Mouse (Mus musculus): Measurements from ENCODE around the gene Gnaq. TPM values are rescaled to one million over a fixed set of nuclear protein-coding genes. Genes with fewer than 3 reads are reported as not detected.

The Gnaq gene
- total and polyA plus RNA-seq, 3 experiments: 8.1 to 12.9 (median 8.2) TPM

DNA sequence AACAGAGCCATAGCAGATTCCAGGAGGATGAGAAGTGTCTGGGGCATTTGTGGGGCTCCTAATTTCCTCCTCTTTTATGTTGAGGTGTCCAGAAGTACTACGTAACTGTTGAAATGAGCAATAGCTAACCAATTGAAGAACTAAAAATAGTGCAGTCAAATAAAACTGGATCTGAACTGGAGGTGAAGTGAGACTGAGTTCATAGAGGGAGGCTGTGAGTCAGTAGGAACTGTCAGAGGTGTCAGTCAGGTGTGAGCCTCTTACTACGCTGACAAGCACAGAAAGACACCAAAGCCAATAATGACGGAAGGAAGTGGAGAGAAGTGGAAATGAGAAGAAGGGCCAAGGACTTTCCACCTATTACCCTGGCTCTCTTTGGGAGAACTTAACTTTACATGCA, 48.6 kb downstream of the Gnaq start:
- Histone ChIP-seq H3K9me3 (replicated peaks; ENCODE audit: low read length) (no peaks in the 10 kb centered on the region), H3K9ac (ENCODE audit: insufficient read depth, low read depth) (no peak overlapping the region), H3K4me1 (ENCODE audit: control insufficient read depth in 1 of 2, insufficient read depth in 2 of 2) (peaks cover 0 to 27% of the 10 kb centered on the region in 2 experiments; a peak in 2 of 4 replicates), H3K27ac (ENCODE audit: insufficient read depth, low read depth) (no peak overlapping the region), H3K79me2 (replicated peaks; ENCODE audit: control insufficient read depth, extremely low read depth, insufficient read depth, poor library complexity, severe bottlenecking) (no peaks in the 10 kb centered on the region), H3K27me3 (replicated peaks) (no peaks in the 10 kb centered on the region), H3K36me3 (replicated peaks in 1 of 2; ENCODE audit: control insufficient read depth in 1 of 2, insufficient read depth in 1 of 2, low read length in 1 of 2) (peaks cover 0 to 21% of the 10 kb centered on the region in 2 experiments), H3K4me3 (replicated peaks in 1 of 3; ENCODE audit: low read depth in 2 of 3, low read length in 2 of 3, poor library complexity in 1 of 3) (no peak overlapping the region), H3K4me2 (ENCODE audit: insufficient read depth, low read depth, poor library complexity, severe bottlenecking) (no peak overlapping the region)
- in situ Hi-C loops (cut with MboI; ENCODE audit: low pct_ligation_motif_present, low pct_unique_long_range_greater_than_20kb, low sequenced_read_pairs) (no loop called here), dilution Hi-C loops (cut with MboI; ENCODE audit: extremely low pct_ligation_motif_present, extremely low pct_unique_long_range_greater_than_20kb, low sequenced_read_pairs) (no loop called here)
- TF ChIP-seq HCFC1 (IDR thresholded peaks at IDR 0.05; ENCODE audit: low read depth, low read length): no peak
- no peak for TF ChIP-seq POLR2A (IDR thresholded peaks at IDR 0.05; ENCODE audit: low read depth, low read length)
- TF ChIP-seq MYC (IDR thresholded peaks at IDR 0.05; ENCODE audit: low read depth, low read length): no peak
- TF ChIP-seq GABPA (IDR thresholded peaks at IDR 0.05; ENCODE audit: insufficient replicate concordance, low read depth, low read length): no peak
- no peak for TF ChIP-seq TBP (conservative IDR thresholded peaks at IDR 0.05; ENCODE audit: low read depth, low read length)
- no peak for TF ChIP-seq EP300 (IDR thresholded peaks at IDR 0.05; ENCODE audit: low read length)
- no peak for TF ChIP-seq SMC3 (IDR thresholded peaks at IDR 0.05; ENCODE audit: low read depth, low read length)
- no peak for TF ChIP-seq MAZ (IDR thresholded peaks at IDR 0.05; ENCODE audit: low read depth, low read length)
- no peak for TF ChIP-seq UBTF (IDR thresholded peaks at IDR 0.05; ENCODE audit: low read depth, low read length)
- TF ChIP-seq ELF1 (IDR thresholded peaks at IDR 0.05; ENCODE audit: low read depth, low read length): no peak
- TF ChIP-seq RAD21 (IDR thresholded peaks at IDR 0.05; ENCODE audit: low read depth, low read length): no peak
- DNase-seq (ENCODE audit: extremely low read depth): no peak

DNA sequence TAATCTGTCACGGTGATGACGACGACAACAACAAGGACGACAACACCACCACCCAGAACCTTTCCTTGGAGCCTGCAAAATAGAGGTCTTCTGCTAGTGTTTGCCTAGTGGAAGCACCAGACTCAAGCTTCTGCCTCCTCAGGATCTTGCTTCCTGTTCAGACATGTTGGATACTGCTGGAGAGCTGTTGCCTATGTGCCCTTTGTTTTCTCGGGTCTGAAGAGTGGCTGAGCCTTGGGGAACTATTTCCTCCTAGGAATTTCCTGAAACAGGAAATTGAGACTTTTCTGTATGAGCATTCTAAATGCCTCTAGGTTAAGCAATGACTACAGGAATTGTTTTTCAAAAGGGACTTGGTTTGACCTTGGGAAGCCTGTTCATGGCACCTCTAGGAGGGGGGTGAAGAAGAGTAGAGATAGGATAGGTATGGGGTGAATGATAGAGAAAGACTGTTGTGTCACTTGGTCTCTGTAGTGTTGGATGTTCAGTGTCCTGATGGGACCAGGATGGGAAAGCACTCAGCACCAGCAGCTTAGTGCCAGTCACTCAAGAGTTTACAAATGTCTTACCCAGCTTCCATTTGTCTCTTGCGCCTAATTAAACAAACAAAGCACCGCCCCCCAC, 49.3 kb downstream of the Gnaq start:
- no peak for DNase-seq (ENCODE audit: extremely low read depth)
- Histone ChIP-seq H3K4me3 (replicated peaks in 1 of 3; ENCODE audit: low read depth in 2 of 3, low read length in 2 of 3, poor library complexity in 1 of 3) (no peak overlapping the region), H3K27ac (ENCODE audit: insufficient read depth, low read depth) (no peak overlapping the region)

More for the DNA sequence above, 49.3 kb downstream of the Gnaq start:
- Histone ChIP-seq H3K4me1 (ENCODE audit: control insufficient read depth in 1 of 2, insufficient read depth in 2 of 2) (peaks cover 0 to 27% of the 10 kb centered on the region in 2 experiments; a peak in 2 of 4 replicates), H3K4me2 (ENCODE audit: insufficient read depth, low read depth, poor library complexity, severe bottlenecking) (no peak overlapping the region), H3K9ac (ENCODE audit: insufficient read depth, low read depth) (no peak overlapping the region), H3K79me2 (replicated peaks; ENCODE audit: control insufficient read depth, extremely low read depth, insufficient read depth, poor library complexity, severe bottlenecking) (no peaks in the 10 kb centered on the region), H3K36me3 (replicated peaks in 1 of 2; ENCODE audit: control insufficient read depth in 1 of 2, insufficient read depth in 1 of 2, low read length in 1 of 2) (peaks cover 0 to 20% of the 10 kb centered on the region in 2 experiments), H3K27me3 (replicated peaks) (no peaks in the 10 kb centered on the region), H3K9me3 (replicated peaks; ENCODE audit: low read length) (no peaks in the 10 kb centered on the region)
- TF ChIP-seq ZC3H11A (IDR thresholded peaks at IDR 0.05; ENCODE audit: low read depth, low read length) (no peak), BHLHE40 (IDR thresholded peaks at IDR 0.05; ENCODE audit: low read depth, low read length) (no peak), MAZ (IDR thresholded peaks at IDR 0.05; ENCODE audit: low read depth, low read length) (no peak), E2F4 (IDR thresholded peaks at IDR 0.05; ENCODE audit: insufficient replicate concordance, low read depth, low read length) (no peak)
- in situ Hi-C loops (cut with MboI; ENCODE audit: low pct_ligation_motif_present, low pct_unique_long_range_greater_than_20kb, low sequenced_read_pairs) (no loop called here), dilution Hi-C loops (cut with MboI; ENCODE audit: extremely low pct_ligation_motif_present, extremely low pct_unique_long_range_greater_than_20kb, low sequenced_read_pairs) (no loop called here)

Data from CH12.LX (cell line).